Mouse (Mus musculus) small intestine, adult 2 months (tissue): ENCODE measurements around the gene Gm21188.
"Not testable (repeated sequence)": the region's sequence is repeated elsewhere in the genome, so short reads cannot be mapped to it uniquely, and the experiment has no call there.

Experiments used
- CTCF ChIP-seq: fragments of 200-500 bp; IDR thresholded peaks from 2 replicates; pipeline ENCODE4 v1.5.1; 2012; ENCODE audit warnings: low read depth, mild to moderate bottlenecking, control low read depth, inconsistent platforms, low read length, moderate library complexity, mixed read lengths; ENCODE audit not compliant: insufficient replicate concordance, insufficient read length; ENCODE audit errors: extremely low read depth
- POLR2A ChIP-seq: fragments of 200-500 bp; IDR thresholded peaks from 2 replicates; pipeline ENCODE4 v1.6.1; 2012; ENCODE audit warnings: low read depth, mild to moderate bottlenecking, control low read depth, inconsistent platforms, low read length, moderate library complexity

DNA sequence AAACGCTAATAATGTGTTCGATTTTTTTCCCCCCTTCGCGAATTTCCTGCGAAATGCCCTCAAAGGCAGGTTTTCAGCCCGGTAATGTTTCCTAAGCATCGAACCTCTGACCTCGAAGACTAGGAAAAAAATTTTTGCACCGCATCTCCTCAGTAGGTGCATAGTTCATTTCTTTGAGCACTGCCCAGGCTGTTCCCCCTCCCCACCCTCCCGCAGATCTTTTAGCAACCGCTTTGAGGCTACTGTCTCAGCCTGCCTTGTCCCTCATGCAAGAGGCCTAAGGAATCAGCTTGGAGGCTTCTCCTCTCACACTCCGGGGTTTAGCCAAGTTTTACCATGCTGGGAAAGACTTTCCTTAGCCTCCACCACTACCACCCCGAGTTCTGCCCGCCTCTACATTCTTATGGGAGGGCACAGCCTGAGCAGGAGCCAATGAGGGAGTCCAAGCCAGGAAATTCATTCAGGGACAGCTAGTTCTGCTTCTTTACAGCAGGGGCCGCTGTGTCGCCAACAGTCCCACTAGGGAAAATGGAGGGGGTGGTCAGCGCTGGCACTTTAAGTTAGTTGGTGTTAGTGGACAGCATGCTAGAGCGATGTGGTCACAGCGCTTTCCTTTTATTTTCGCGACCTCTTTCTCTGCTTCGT, 53.4 kb downstream of the Gm21188 start:
- TF ChIP-seq CTCF, POLR2A: not testable (repeated sequence)
